Mouse (Mus musculus): Measurements from ENCODE around the gene Aim2.

GRCm38 (mm10) chr1:173365970-173366409, 15.3 kb downstream of the Aim2 start:
- TF ChIP-seq CTCF (IDR thresholded peaks at IDR 0.05; ENCODE audit: extremely low read depth, insufficient read length, insufficient replicate concordance, low read depth, low read length) (no peak), POLR2A (IDR thresholded peaks at IDR 0.05; ENCODE audit: low read depth, low read length) (no peak)
